Mouse (Mus musculus): Measurements from ENCODE around the gene Pin1. TPM values are rescaled to one million over a fixed set of nuclear protein-coding genes. Genes with fewer than 3 reads are reported as not detected.
A peak's percentile ranks its signal among the peaks of the same experiment; 100 is the strongest.

The Pin1 gene
- total and polyA plus RNA-seq, 2 experiments from 2014 or later, result 38.8 to 62.0 TPM

- H3K36me3 ChIP-seq (ENCODE audit: insufficient read depth), result peaks cover 44% of the 10 kb centered on the region
- no peak; the same call in 1 of the 2 replicates for TF ChIP-seq CTCF (IDR thresholded peaks at IDR 0.05; ENCODE audit: low read depth)
- ATAC-seq (no peak), DNase-seq (no peak)
- no peaks in the 10 kb centered on the region for H3K27me3 ChIP-seq (ENCODE audit: insufficient read depth, low read length)
- 87% methylated on average over 3 of the region's 3 CpGs for WGBS
- no peak overlapping the region for H3K9ac ChIP-seq
- peaks cover 15% of the 10 kb centered on the region for H3K4me1 ChIP-seq (ENCODE audit: insufficient read depth)
- no peak overlapping the region for H3K4me3 ChIP-seq (ENCODE audit: low read depth, low read length)
- H3K27ac ChIP-seq (ENCODE audit: low read depth, low read length), result no peak overlapping the region
- H3K9me3 ChIP-seq (ENCODE audit: low read length), result no peaks in the 10 kb centered on the region
- no peak overlapping the region for H3K4me2 ChIP-seq (ENCODE audit: low read depth)
Measured at GRCm38 (mm10) chr9:20653859-20654258, 2.0 kb downstream of the Pin1 start.

GRCm38 (mm10) chr9:20657546-20657945, 5.7 kb downstream of the Pin1 start:
- WGBS, result 70% methylated on average over 3 of the region's 3 CpGs
- 0 out of 2 replicates have a peak, but pooled peaks cover 8% of the 10 kb centered on the region for H3K4me1 ChIP-seq (ENCODE audit: insufficient read depth)
- no peak for TF ChIP-seq CTCF (IDR thresholded peaks at IDR 0.05; ENCODE audit: low read depth)
- H3K4me3 ChIP-seq (ENCODE audit: low read depth, low read length), result no peak overlapping the region
- H3K27me3 ChIP-seq (ENCODE audit: insufficient read depth, low read length), result no peaks in the 10 kb centered on the region
- no peaks in the 10 kb centered on the region for H3K9me3 ChIP-seq (ENCODE audit: low read length)
- H3K36me3 ChIP-seq (ENCODE audit: insufficient read depth), result peaks cover 63% of the 10 kb centered on the region
- ATAC-seq (no peak), DNase-seq (no peak)
- no peak overlapping the region for H3K27ac ChIP-seq (ENCODE audit: low read depth, low read length)
- no peak overlapping the region for H3K4me2 ChIP-seq (ENCODE audit: low read depth)
- H3K9ac ChIP-seq, result no peak overlapping the region

- Histone ChIP-seq H3K27ac (ENCODE audit: low read depth, low read length) (no peak overlapping the region), H3K4me1 (ENCODE audit: insufficient read depth) (0 out of 2 replicates have a peak, but pooled peaks cover 4% of the 10 kb centered on the region), H3K9ac (no peak overlapping the region), H3K9me3 (ENCODE audit: low read length) (no peaks in the 10 kb centered on the region), H3K27me3 (ENCODE audit: insufficient read depth, low read length) (no peaks in the 10 kb centered on the region), H3K4me2 (ENCODE audit: low read depth) (no peak overlapping the region), H3K36me3 (ENCODE audit: insufficient read depth) (peaks cover 62% of the 10 kb centered on the region), H3K4me3 (ENCODE audit: low read depth, low read length) (no peak overlapping the region)
- peak; percentile 93 for TF ChIP-seq CTCF (IDR thresholded peaks at IDR 0.05; ENCODE audit: low read depth)
- 48% methylated on average over 3 of the region's 3 CpGs for WGBS
- peak; percentile 42 for ATAC-seq
- peak; percentile 84 for DNase-seq
Measured at GRCm38 (mm10) chr9:20662325-20662724, 10.4 kb downstream of the Pin1 start.

- Histone ChIP-seq H3K9me3 (ENCODE audit: low read length) (no peaks in the 10 kb centered on the region), H3K9ac (no peak overlapping the region), H3K4me3 (ENCODE audit: low read depth, low read length) (no peak overlapping the region), H3K4me2 (ENCODE audit: low read depth) (no peak overlapping the region), H3K4me1 (ENCODE audit: insufficient read depth) (0 out of 2 replicates have a peak, but pooled peaks cover 4% of the 10 kb centered on the region), H3K27me3 (ENCODE audit: insufficient read depth, low read length) (no peaks in the 10 kb centered on the region), H3K27ac (ENCODE audit: low read depth, low read length) (no peak overlapping the region), H3K36me3 (ENCODE audit: insufficient read depth) (peaks cover 56% of the 10 kb centered on the region)
- ATAC-seq (no peak), DNase-seq (no peak)
- no peak for TF ChIP-seq CTCF (IDR thresholded peaks at IDR 0.05; ENCODE audit: low read depth)
- WGBS, result 86% methylated on average over 8 of the region's 8 CpGs
Measured at GRCm38 (mm10) chr9:20662874-20663273, 11.0 kb downstream of the Pin1 start.

GRCm38 (mm10) chr9:20663956-20664355, 12.1 kb downstream of the Pin1 start:
- H3K27ac ChIP-seq (ENCODE audit: low read depth, low read length), result peak overlapping the region; percentile 66
- no peak overlapping the region for H3K4me2 ChIP-seq (ENCODE audit: low read depth)
- no peak for TF ChIP-seq CTCF (IDR thresholded peaks at IDR 0.05; ENCODE audit: low read depth)
- H3K36me3 ChIP-seq (ENCODE audit: insufficient read depth), result peaks cover 63% of the 10 kb centered on the region
- H3K9me3 ChIP-seq (ENCODE audit: low read length), result no peaks in the 10 kb centered on the region
- no peak overlapping the region for H3K4me3 ChIP-seq (ENCODE audit: low read depth, low read length)
- WGBS, result 51% methylated on average over 2 of the region's 2 CpGs
- ATAC-seq, result peak; percentile 58
- no peak for DNase-seq
- H3K9ac ChIP-seq, result no peak overlapping the region
- H3K27me3 ChIP-seq (ENCODE audit: insufficient read depth, low read length), result no peaks in the 10 kb centered on the region
- H3K4me1 ChIP-seq (ENCODE audit: insufficient read depth), result 0 out of 2 replicates have a peak, but pooled peaks cover 4% of the 10 kb centered on the region

GRCm38 (mm10) chr9:20664366-20664765, 12.5 kb downstream of the Pin1 start:
- Histone ChIP-seq H3K9me3 (ENCODE audit: low read length) (no peaks in the 10 kb centered on the region), H3K27ac (ENCODE audit: low read depth, low read length) (peak overlapping the region; percentile 66), H3K36me3 (ENCODE audit: insufficient read depth) (peaks cover 60% of the 10 kb centered on the region), H3K4me2 (ENCODE audit: low read depth) (no peak overlapping the region), H3K4me1 (ENCODE audit: insufficient read depth) (0 out of 2 replicates have a peak, but pooled peaks cover 4% of the 10 kb centered on the region), H3K4me3 (ENCODE audit: low read depth, low read length) (no peak overlapping the region), H3K9ac (no peak overlapping the region), H3K27me3 (ENCODE audit: insufficient read depth, low read length) (no peaks in the 10 kb centered on the region)
- ATAC-seq, result peak; percentile 2
- WGBS, result 36% methylated on average over 2 of the region's 2 CpGs
- no peak for DNase-seq
- peak; percentile 8; the same call in 1 of the 2 replicates for TF ChIP-seq CTCF (IDR thresholded peaks at IDR 0.05; ENCODE audit: low read depth)

GRCm38 (mm10) chr9:20664982-20665637, 13.2 kb downstream of the Pin1 start:
- WGBS, result 63% methylated on average over 5 of the region's 5 CpGs
- Histone ChIP-seq H3K27me3 (ENCODE audit: insufficient read depth, low read length) (no peaks in the 10 kb centered on the region), H3K4me2 (ENCODE audit: low read depth) (no peak overlapping the region), H3K36me3 (ENCODE audit: insufficient read depth) (peaks cover 58% of the 10 kb centered on the region), H3K27ac (ENCODE audit: low read depth, low read length) (peak overlapping the region; percentile 66; the same call in 1 of the 2 replicates), H3K9me3 (ENCODE audit: low read length) (no peaks in the 10 kb centered on the region), H3K4me1 (ENCODE audit: insufficient read depth) (0 out of 2 replicates have a peak, but pooled peaks cover 4% of the 10 kb centered on the region), H3K4me3 (ENCODE audit: low read depth, low read length) (no peak overlapping the region), H3K9ac (no peak overlapping the region)
- DNase-seq (no peak), ATAC-seq (no peak)
- TF ChIP-seq CTCF (IDR thresholded peaks at IDR 0.05; ENCODE audit: low read depth), result no peak

All from forebrain, postnatal 0 days (tissue).